8 mouse cellular contexts compared by ENCODE assay signal in genomic region chr12:44330216-44330719, GRCm38 (mm10). TPM values are rescaled to one million over a fixed set of nuclear protein-coding genes. Genes with fewer than 3 reads are reported as not detected.
DNase-seq lines count a peak whose midpoint lies in the region; ATAC-seq and TF ChIP-seq lines count a peak whose summit lies in the region.
"Had no signal": no experiment of that assay in that cellular context is flagged by ENCODE, and none has a peak within 500 bp of the region (broad histone marks: within the 10 kb centered on the region; RNA-seq: fewer than 3 reads in every experiment).

No protein-coding gene starts in this region.

- H3K27ac ChIP-seq in left cerebral cortex, adult 2 months: peak overlapping the region; percentile 98
- H3K27ac ChIP-seq in forebrain, postnatal 0 days (ENCODE audit: low read depth, low read length): peak overlapping the region; percentile 89
- H3K27ac ChIP-seq in midbrain, embryonic 13.5 days: peak overlapping the region; percentile 97

- H3K36me3 ChIP-seq in forebrain, postnatal 0 days (ENCODE audit: insufficient read depth): no peaks in the 10 kb centered on the region
- H3K36me3 ChIP-seq in midbrain, embryonic 13.5 days: no peaks in the 10 kb centered on the region

- intact Hi-C loops in left cerebral cortex, adult 2 months (cut with DNase I): loop anchor here (2.0 to 5.0 kb wide), 2 partner anchors 49 to 122 kb away; no protein-coding TSS in a partner anchor

- H3K9me3 ChIP-seq in forebrain, postnatal 0 days (ENCODE audit: low read length): no peaks in the 10 kb centered on the region
- no peaks in the 10 kb centered on the region for H3K9me3 ChIP-seq in midbrain, embryonic 13.5 days

- no peaks in the 10 kb centered on the region for H3K27me3 ChIP-seq in forebrain, postnatal 0 days (ENCODE audit: insufficient read depth, low read length)
- H3K27me3 ChIP-seq in midbrain, embryonic 13.5 days: no peaks in the 10 kb centered on the region

- peak overlapping the region; percentile 74 for H3K4me3 ChIP-seq in left cerebral cortex, adult 2 months
- H3K4me3 ChIP-seq in forebrain, postnatal 0 days (ENCODE audit: low read depth, low read length): peak overlapping the region; percentile 82
- H3K4me3 ChIP-seq in midbrain, embryonic 13.5 days (replicated peaks): peak overlapping the region; percentile 83

- peak overlapping the region; percentile 78 for H3K9ac ChIP-seq in forebrain, postnatal 0 days
- H3K9ac ChIP-seq in midbrain, embryonic 13.5 days (replicated peaks): peak overlapping the region; percentile 94

- TF ChIP-seq CTCF in left cerebral cortex, adult 2 months (IDR thresholded peaks at IDR 0.05): peak; percentile 10; the same call in 1 of the 2 replicates
- TF ChIP-seq CTCF in forebrain, postnatal 0 days (IDR thresholded peaks at IDR 0.05; ENCODE audit: low read depth): peak; percentile 49

- 2% methylated on average over 9 of the region's 9 CpGs for WGBS in forebrain, postnatal 0 days
- 0% methylated on average over 9 of the region's 9 CpGs for WGBS in midbrain, embryonic 13.5 days

- H3K4me2 ChIP-seq in forebrain, postnatal 0 days (ENCODE audit: low read depth): peak overlapping the region; percentile 74
- H3K4me2 ChIP-seq in midbrain, embryonic 13.5 days (replicated peaks): peak overlapping the region; percentile 71

- no peak for DNase-seq in left cerebral cortex, adult 2 months (ENCODE audit: extremely low spot score in 1 of 2, low spot score in 2 of 2)
- no peak for DNase-seq in left cerebral cortex, adult 11 months (ENCODE audit: low spot score)
- DNase-seq in cerebellum, postnatal 10 days: peak; percentile 42 to 53
- peak; percentile 43 for DNase-seq in forebrain, postnatal 0 days
- DNase-seq in spleen, postnatal 10 days (ENCODE audit: low spot score in 2 of 2): no peak

- peaks cover 17% of the 10 kb centered on the region for H3K4me1 ChIP-seq in forebrain, postnatal 0 days (ENCODE audit: insufficient read depth)
- H3K4me1 ChIP-seq in midbrain, embryonic 13.5 days (replicated peaks): peaks cover 34% of the 10 kb centered on the region

- ATAC-seq in forebrain, postnatal 0 days: peak; percentile 19
- ATAC-seq in midbrain, embryonic 13.5 days: 0 out of 2 replicates have a peak, but pooled peaks have one; percentile 12
- ATAC-seq in activated CD4-positive, CD25-positive, alpha-beta regulatory T cell, adult 4 months: no peak

RNA-seq across cellular contexts. Expression of gene Nrcam, which starts 1.6 kb away (rescaled TPM):
- 100 to 1,000 TPM; 515 to 517 TPM for total RNA-seq in left cerebral cortex, adult 2 months (2021)
- 147 and 185 TPM in 2 replicates for total RNA-seq in forebrain, postnatal 0 days (2014; rRNA removed)
- polyA plus RNA-seq in forebrain, postnatal 0 days (2015; fragmentation: Nextera tagmentation; extraction: Ambion mirVana): 87.5 and 101 TPM in 2 replicates
- polyA plus RNA-seq in midbrain, embryonic 13.5 days (2015; fragmentation: Nextera tagmentation; extraction: Ambion mirVana): 134 and 146 TPM in 2 replicates
- under 1 TPM in 1 of 2 experiments, not detected in 1; 0.42 TPM for polyA plus RNA-seq in activated CD4-positive, CD25-positive, alpha-beta regulatory T cell, adult 4 months (2017; shearing (Covaris generic))
- total RNA-seq: liver, adult 2 months had no signal
- polyA plus RNA-seq: liver, adult 2 months had no signal

Comparison
In these comparisons a context has a peak if more than half of its experiments do, and no peak if none do; other contexts are left out.
1. DNase-seq: peak in cerebellum, postnatal 10 days (2 of 2) and forebrain, postnatal 0 days (single experiment); none in left cerebral cortex, adult 2 months (0 of 2), left cerebral cortex, adult 11 months (single experiment) and spleen, postnatal 10 days (0 of 2).
2. RNA of gene Nrcam, which starts 1.6 kb away (polyA plus RNA-seq): 134 to 146 TPM in midbrain, embryonic 13.5 days and 87.5 to 101 TPM in forebrain, postnatal 0 days; 0.42 TPM in activated CD4-positive, CD25-positive, alpha-beta regulatory T cell, adult 4 months; every median in the first group is over 10 times any median in the second.
3. Peak in every context shown above with its lines, with median percentiles within 50 percentile points of each other: H3K27ac ChIP-seq and H3K4me3 ChIP-seq.